Mouse (Mus musculus) limb, embryonic 15.5 days (tissue): ENCODE results near the gene Cep128. TPM values are rescaled to one million over a fixed set of nuclear protein-coding genes. Genes with fewer than 3 reads are reported as not detected.
A peak's percentile ranks its signal among the peaks of the same experiment; 100 is the strongest.

Source experiments
- ATAC-seq: fragments of 200-750 bp; cut with Nextera tagmentation; 2 replicates; pipeline ENCODE4 v1.8.0; 2017; ENCODE audit warnings: low read depth, moderate TSS enrichment; ENCODE audit not compliant: insufficient number of reproducible peaks, low FRiP score, low TSS enrichment
- H3K27ac ChIP-seq: fragments of 300-500 bp; sonication (generic); 2 replicates; pipeline ENCODE4 v1.5.1; 2015; ENCODE audit warnings: moderate library complexity, mild to moderate bottlenecking, inconsistent platforms
- H3K27me3 ChIP-seq: fragments of 300-500 bp; sonication (generic); 2 replicates; pipeline ENCODE4 v1.6.1; 2015; ENCODE audit warnings: inconsistent platforms
- H3K36me3 ChIP-seq: fragments of 300-500 bp; sonication (generic); 2 replicates; pipeline ENCODE4 v1.6.1; 2015; ENCODE audit warnings: inconsistent platforms
- H3K4me1 ChIP-seq: fragments of 300-500 bp; sonication (generic); 2 replicates; pipeline ENCODE4 v1.6.1; 2015; ENCODE audit warnings: inconsistent platforms
- H3K4me2 ChIP-seq: fragments of 300-500 bp; sonication (generic); 2 replicates; pipeline ENCODE4 v1.6.1; 2015; ENCODE audit warnings: mild to moderate bottlenecking, inconsistent platforms
- H3K4me3 ChIP-seq: fragments of 300-500 bp; sonication (generic); 2 replicates; pipeline ENCODE4 v1.5.1; 2015; ENCODE audit warnings: mild to moderate bottlenecking, inconsistent platforms
- H3K9ac ChIP-seq: fragments of 300-500 bp; sonication (generic); 2 replicates; pipeline ENCODE4 v1.6.1; 2015; ENCODE audit warnings: inconsistent platforms
- H3K9me3 ChIP-seq: fragments of 300-500 bp; sonication (generic); 2 replicates; pipeline ENCODE4 v1.6.1; 2016; ENCODE audit warnings: inconsistent platforms
- WGBS: fragments of 180-500 bp; shearing (Covaris S2); methylation state at CpG from one replicate; pipeline ENCODE4 v1.1.7; 2015; 5-methylcytosine and 5-hydroxymethylcytosine counted together
- polyA plus RNA-seq: library from polyadenylated mRNA; unstranded; fragments of >200 nt; fragmentation: Nextera tagmentation; extraction: Ambion mirVana; gene quantifications from 2 replicates; pipeline ENCODE4 v1.2.1, GENCODE M21; 2015

Gene Cep128
- polyA plus RNA-seq, 1 experiment from 2014 or later = 8.4 TPM

DNA sequence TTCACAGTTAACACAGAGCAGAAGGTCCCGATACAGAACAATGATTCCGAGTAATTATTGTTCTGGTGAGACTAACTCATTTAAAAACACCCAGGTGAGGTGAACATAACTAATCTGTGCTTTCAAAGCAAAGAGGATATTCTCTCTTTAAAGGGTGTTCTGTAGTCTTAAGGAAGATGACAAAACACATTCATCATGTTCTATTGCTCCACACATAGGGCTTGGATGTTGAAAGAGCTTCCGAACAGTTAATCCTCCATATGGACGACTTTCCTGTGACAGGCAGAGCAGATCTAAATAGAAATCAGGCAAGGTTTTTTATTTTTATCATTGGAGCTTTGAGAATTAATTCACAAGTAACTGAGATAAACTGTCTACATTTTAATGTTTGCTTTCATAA, 342.8 kb downstream of the Cep128 start:
- no peaks in the 10 kb centered on the region for H3K9me3 ChIP-seq
- no peak overlapping the region for H3K4me2 ChIP-seq
- no peak for ATAC-seq
- no peak overlapping the region for H3K4me3 ChIP-seq
- no peaks in the 10 kb centered on the region for H3K36me3 ChIP-seq
- H3K4me1 ChIP-seq = no peaks in the 10 kb centered on the region
- WGBS = 79% methylated on average over 4 of the region's 4 CpGs
- no peaks in the 10 kb centered on the region for H3K27me3 ChIP-seq
- no peak overlapping the region for H3K27ac ChIP-seq
- H3K9ac ChIP-seq = no peak overlapping the region

DNA sequence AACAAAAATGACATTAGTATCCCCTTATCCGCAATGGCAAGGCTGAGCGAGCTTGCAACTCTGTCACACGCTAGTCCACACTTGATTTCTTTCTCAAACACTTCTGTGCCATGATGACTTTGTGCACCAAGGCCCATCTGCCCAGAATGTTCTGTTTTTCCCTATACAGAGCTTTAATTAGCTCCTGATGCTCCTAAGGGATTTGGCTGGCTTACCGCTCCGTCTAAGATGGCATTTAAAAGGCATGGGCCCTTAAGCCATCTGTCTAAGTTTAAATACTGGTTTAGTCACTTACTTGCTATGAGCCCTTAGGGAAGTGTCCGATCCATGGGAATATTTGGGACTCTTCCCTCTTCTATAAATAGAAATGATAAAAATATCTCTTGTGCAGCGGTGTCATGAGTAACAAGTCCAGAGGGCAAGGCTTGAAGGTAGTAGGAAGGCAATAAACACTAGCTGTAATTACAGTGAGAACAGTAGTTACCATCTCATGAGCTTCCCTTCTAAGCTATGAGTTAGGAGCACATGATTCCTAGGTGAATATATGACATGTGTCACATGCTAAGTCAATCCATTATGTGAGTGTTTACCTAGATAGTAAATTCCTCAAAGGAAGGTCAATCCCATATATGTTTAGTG, 343.8 kb downstream of the Cep128 start:
- Histone ChIP-seq H3K9me3 (no peaks in the 10 kb centered on the region), H3K4me2 (no peak overlapping the region), H3K9ac (no peak overlapping the region), H3K4me1 (no peaks in the 10 kb centered on the region), H3K27me3 (no peaks in the 10 kb centered on the region), H3K27ac (no peak overlapping the region), H3K36me3 (no peaks in the 10 kb centered on the region), H3K4me3 (no peak overlapping the region)
- 62% methylated on average over 7 of the region's 7 CpGs for WGBS
- ATAC-seq = no peak

DNA sequence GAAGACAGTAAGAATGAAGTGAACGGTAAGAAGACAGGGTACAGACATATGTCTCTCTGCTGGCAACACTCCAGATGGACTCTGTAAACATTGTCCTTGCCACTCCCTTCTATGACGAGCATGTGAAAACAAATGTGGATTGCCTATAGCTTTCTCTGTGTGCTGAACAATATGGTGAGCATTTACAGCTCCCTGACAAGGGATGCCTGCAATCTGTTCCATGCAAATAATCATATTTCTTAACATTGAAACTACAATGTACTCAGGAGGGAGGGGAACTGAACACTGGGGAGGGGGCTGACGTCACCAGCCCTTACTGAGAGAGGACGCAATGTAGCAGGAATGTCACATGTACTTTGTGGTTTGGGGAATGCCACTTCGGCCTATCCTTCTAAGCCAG, 355.1 kb downstream of the Cep128 start:
- Histone ChIP-seq H3K4me2 (no peak overlapping the region), H3K9ac (no peak overlapping the region), H3K9me3 (no peaks in the 10 kb centered on the region), H3K36me3 (no peaks in the 10 kb centered on the region), H3K4me1 (no peaks in the 10 kb centered on the region), H3K4me3 (no peak overlapping the region), H3K27ac (no peak overlapping the region), H3K27me3 (no peaks in the 10 kb centered on the region)
- 69% methylated on average over 5 of the region's 5 CpGs for WGBS
- ATAC-seq = no peak

DNA sequence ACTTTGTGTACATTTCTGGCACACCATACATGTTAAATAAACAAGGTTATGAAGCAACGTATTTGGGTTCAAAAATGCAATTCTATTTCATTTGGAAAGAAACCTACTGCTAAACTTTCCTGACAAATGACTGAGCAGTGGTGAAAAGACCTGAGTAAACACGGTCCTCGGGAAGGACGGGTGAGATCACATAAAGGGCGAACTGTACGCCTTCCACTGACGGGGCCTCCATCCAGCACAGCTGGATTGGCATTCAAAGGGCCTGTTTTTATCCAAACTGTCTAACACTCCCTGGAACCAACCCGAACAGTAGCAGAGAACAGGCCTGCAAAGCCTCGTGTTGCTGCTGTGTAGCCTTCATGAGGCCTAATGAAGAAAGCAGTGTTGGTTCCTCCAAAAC, 356.5 kb downstream of the Cep128 start:
- no peak overlapping the region for H3K4me3 ChIP-seq
- H3K36me3 ChIP-seq = no peaks in the 10 kb centered on the region
- H3K27ac ChIP-seq = peak overlapping the region; percentile 33; the same call in 1 of the 2 replicates
- no peaks in the 10 kb centered on the region for H3K27me3 ChIP-seq
- H3K4me1 ChIP-seq = no peaks in the 10 kb centered on the region
- no peaks in the 10 kb centered on the region for H3K9me3 ChIP-seq
- 73% methylated on average over 9 of the region's 9 CpGs for WGBS
- H3K4me2 ChIP-seq = no peak overlapping the region
- ATAC-seq = peak; percentile 71; the same call in 1 of the 2 replicates
- no peak overlapping the region for H3K9ac ChIP-seq

DNA sequence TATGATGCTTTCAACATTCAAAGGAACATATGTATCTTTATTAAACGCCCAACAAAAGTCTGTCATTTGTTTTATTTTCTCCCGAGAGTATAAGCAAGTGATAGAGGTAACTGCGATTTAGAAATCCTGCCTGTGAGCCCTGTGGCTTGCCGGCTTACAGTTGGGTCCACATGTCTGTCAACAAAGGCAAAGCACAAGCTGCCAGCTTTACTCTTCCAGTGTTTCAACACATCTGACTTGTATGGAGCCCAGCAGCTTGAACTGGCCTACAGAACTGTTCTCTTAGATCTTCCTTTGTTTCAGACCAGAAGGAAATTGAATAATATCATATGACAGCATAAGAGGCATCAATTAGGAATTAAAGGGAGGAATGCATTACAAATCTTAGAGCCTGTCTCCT, 357.1 kb downstream of the Cep128 start:
- Histone ChIP-seq H3K9me3 (no peaks in the 10 kb centered on the region), H3K27ac (no peak overlapping the region), H3K27me3 (no peaks in the 10 kb centered on the region), H3K4me2 (no peak overlapping the region), H3K4me1 (no peaks in the 10 kb centered on the region), H3K36me3 (no peaks in the 10 kb centered on the region), H3K9ac (no peak overlapping the region), H3K4me3 (no peak overlapping the region)
- no peak for ATAC-seq
- WGBS = 87% methylated on average over 4 of the region's 4 CpGs

DNA sequence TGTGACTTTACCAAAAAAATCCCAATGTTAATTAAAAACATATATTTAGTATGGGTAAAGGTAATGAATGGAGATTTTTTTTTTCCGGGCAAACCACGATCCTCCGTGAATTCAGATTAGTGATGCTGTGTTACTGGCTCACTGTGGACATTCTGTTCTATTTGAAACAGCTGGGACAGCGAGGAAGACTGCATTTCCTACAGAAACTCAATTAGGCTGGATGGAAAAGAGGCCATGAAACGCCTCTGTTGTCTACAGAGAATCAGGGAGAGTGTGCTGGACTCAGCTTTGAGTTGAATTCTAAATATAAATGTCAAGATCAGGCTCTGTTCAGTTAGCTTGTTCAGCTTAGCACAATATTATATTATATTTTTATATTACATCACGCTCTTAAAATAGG, 369.1 kb downstream of the Cep128 start:
- ATAC-seq = no peak
- H3K4me2 ChIP-seq = no peak overlapping the region
- no peak overlapping the region for H3K27ac ChIP-seq
- H3K4me1 ChIP-seq = no peaks in the 10 kb centered on the region
- H3K36me3 ChIP-seq = no peaks in the 10 kb centered on the region
- H3K9ac ChIP-seq = no peak overlapping the region
- no peaks in the 10 kb centered on the region for H3K9me3 ChIP-seq
- 49% methylated on average over 6 of the region's 6 CpGs for WGBS
- H3K27me3 ChIP-seq = no peaks in the 10 kb centered on the region
- H3K4me3 ChIP-seq = no peak overlapping the region

DNA sequence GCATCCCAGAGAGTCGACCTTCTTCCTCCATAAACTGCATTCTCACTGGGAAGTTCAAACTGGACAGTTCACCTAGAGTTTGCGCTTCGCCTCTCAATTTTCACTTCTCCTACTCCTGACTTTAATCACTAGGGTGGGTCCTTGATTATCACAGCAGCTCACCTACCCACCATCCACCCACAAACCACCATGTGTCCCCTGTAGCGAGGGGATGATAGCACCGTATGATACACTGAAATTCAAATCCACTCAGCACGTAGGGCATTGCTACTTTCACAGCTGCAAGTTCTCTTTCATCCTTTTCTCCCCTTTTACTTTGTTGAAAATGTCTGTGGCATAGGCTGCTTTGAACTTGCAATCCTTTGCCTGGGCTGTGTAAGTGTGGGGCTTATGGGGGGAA, 371.2 kb downstream of the Cep128 start:
- 80% methylated on average over 6 of the region's 6 CpGs for whole genome bisulfite sequencing
- H3K9ac ChIP-seq = no peak overlapping the region
- no peak for ATAC-seq
- no peaks in the 10 kb centered on the region for H3K27me3 ChIP-seq
- H3K36me3 ChIP-seq = no peaks in the 10 kb centered on the region
- H3K4me1 ChIP-seq = no peaks in the 10 kb centered on the region
- H3K27ac ChIP-seq = no peak overlapping the region
- no peak overlapping the region for H3K4me3 ChIP-seq
- no peak overlapping the region for H3K4me2 ChIP-seq
- H3K9me3 ChIP-seq = no peaks in the 10 kb centered on the region

DNA sequence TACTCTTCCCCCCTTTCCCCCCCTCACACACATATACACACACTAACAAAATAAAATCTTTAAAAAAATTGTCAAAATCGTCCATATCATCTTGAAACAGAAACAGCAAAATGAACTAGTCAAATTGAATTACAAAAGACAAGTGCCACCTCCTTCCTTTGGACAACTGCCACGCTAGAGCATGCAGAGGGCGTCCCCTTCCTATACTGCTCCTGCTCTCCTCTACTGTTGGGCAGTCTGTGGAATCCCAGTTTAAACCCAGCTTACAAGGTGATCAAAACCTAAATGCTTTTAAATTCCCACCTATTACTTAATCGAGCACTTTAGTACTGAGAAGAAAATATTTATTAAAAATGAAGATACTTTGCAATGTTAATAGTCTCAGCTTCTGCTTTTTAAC, 372.0 kb downstream of the Cep128 start:
- 61% methylated on average over 4 of the region's 4 CpGs for WGBS
- Histone ChIP-seq H3K9ac (no peak overlapping the region), H3K27ac (no peak overlapping the region), H3K4me2 (no peak overlapping the region), H3K36me3 (no peaks in the 10 kb centered on the region), H3K4me1 (no peaks in the 10 kb centered on the region), H3K9me3 (no peaks in the 10 kb centered on the region), H3K4me3 (no peak overlapping the region), H3K27me3 (no peaks in the 10 kb centered on the region)
- no peak for ATAC-seq

DNA sequence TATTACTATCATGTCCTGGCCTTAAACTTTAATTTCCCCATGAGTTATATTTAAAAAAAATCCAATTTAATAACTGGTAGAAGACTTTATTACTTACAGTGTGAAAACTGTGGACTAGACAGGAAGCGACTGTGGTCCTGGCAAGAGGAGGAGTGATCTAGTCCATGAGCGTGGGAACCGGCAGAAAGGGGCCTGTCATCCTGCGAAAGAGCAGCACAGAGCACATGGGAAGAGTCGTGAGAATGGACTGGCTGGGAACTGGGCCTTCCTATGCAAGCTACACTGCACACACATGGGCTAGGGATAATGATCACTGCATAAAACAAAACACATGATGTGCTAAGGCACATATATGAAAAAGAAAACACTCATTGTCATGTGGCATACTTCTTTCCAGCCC, 375.5 kb downstream of the Cep128 start:
- ATAC-seq = no peak

DNA sequence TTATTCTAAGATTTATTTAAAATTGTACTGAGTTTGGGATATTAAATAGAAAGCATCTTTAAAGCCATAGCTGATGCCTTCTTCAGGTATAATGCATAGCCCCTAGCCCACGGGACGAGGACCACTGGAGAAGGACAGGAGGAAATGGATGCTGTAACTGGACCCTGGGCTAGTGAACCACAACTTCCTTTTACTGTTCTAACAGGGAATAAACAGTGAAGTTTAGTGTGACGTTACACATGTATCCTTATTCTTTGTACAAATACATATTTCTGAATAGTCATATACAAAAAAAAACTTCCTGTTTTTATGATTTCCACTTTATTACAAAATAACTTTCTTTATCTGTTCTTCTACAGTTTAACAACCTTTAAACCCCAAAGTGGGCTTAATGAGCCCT, 376.0 kb downstream of the Cep128 start:
- Histone ChIP-seq H3K9ac (no peak overlapping the region), H3K4me2 (no peak overlapping the region), H3K4me3 (no peak overlapping the region), H3K27me3 (no peaks in the 10 kb centered on the region), H3K36me3 (no peaks in the 10 kb centered on the region), H3K27ac (no peak overlapping the region), H3K9me3 (no peaks in the 10 kb centered on the region), H3K4me1 (no peaks in the 10 kb centered on the region)
- no peak for ATAC-seq
- 73% methylated on average over 3 of the region's 3 CpGs for WGBS

More for the DNA sequence above, 375.5 kb downstream of the Cep128 start:
- Histone ChIP-seq H3K9me3 (no peaks in the 10 kb centered on the region), H3K9ac (no peak overlapping the region), H3K27ac (no peak overlapping the region), H3K27me3 (no peaks in the 10 kb centered on the region), H3K4me1 (no peaks in the 10 kb centered on the region), H3K4me3 (no peak overlapping the region), H3K4me2 (no peak overlapping the region), H3K36me3 (no peaks in the 10 kb centered on the region)
- WGBS = 74% methylated on average over 5 of the region's 5 CpGs

DNA sequence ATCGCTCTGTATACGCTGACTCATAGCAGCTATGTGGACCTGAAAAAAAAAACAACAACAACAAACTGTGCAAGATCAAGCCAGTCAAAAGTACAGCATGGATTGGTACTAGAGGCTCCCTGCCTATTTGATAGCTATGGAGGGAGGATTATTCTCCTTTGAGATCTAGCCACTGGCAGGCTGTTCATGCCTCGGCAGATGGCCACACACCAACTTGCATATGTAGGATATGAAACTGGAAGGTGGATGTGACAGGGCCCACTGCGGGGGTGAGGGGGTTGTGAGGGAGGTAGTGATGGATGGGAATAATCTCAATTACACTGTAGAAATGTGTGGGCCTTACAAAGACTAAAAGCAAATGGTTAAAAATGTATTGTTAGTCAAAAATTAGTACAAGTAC, 386.7 kb downstream of the Cep128 start:
- WGBS = 89% methylated on average over 4 of the region's 4 CpGs
- no peak overlapping the region for H3K4me2 ChIP-seq
- H3K4me3 ChIP-seq = no peak overlapping the region
- H3K27ac ChIP-seq = no peak overlapping the region
- H3K9ac ChIP-seq = no peak overlapping the region
- H3K27me3 ChIP-seq = no peaks in the 10 kb centered on the region
- ATAC-seq = no peak
- no peaks in the 10 kb centered on the region for H3K4me1 ChIP-seq
- no peaks in the 10 kb centered on the region for H3K9me3 ChIP-seq
- H3K36me3 ChIP-seq = no peaks in the 10 kb centered on the region

DNA sequence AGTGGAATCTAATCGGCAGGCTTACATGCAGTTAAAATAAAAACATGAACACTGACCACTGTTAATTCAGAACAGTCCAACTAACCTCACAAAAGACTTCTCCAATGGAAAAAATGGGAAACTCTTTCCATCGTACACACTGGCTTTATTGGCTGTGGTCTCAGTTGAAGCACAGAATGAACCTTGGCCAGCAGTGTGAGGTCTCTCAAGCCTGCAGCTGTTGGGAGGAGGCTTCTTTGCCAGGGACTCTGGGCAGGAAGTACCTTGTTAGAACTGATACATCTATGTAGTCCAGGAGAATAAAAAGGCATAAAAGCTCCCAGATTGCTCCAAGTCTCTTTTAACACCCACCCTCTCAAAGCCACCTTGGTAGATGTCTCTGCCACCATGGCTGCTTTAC, 390.9 kb downstream of the Cep128 start:
- WGBS = 49% methylated on average over 2 of the region's 2 CpGs
- no peaks in the 10 kb centered on the region for H3K36me3 ChIP-seq
- no peaks in the 10 kb centered on the region for H3K4me1 ChIP-seq
- no peak overlapping the region for H3K4me3 ChIP-seq
- no peaks in the 10 kb centered on the region for H3K27me3 ChIP-seq
- ATAC-seq = no peak
- no peaks in the 10 kb centered on the region for H3K9me3 ChIP-seq
- no peak overlapping the region for H3K27ac ChIP-seq
- no peak overlapping the region for H3K4me2 ChIP-seq
- no peak overlapping the region for H3K9ac ChIP-seq

DNA sequence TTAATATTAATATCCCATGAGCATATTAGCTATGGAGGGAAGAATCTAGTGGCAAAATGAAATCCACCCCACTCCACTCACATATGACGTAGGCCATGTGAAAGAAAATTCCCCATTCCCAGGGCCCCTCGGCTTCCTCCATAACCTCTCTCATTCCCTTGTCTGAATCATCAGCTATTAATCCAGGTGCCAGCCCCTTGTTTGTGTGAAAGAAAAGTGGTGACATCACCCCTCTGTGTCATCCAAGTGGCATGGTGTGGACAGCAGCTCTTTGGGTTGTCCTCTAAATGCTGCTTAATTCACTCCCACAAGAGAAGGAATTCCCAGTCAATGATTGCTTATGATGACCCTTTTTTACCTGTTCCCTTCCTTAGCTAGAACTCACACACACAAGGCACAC, 396.4 kb downstream of the Cep128 start:
- H3K4me1 ChIP-seq = no peaks in the 10 kb centered on the region
- no peak overlapping the region for H3K4me2 ChIP-seq
- H3K9me3 ChIP-seq = no peaks in the 10 kb centered on the region
- H3K9ac ChIP-seq = no peak overlapping the region
- no peak for ATAC-seq
- no peak overlapping the region for H3K27ac ChIP-seq
- no peaks in the 10 kb centered on the region for H3K27me3 ChIP-seq
- 81% methylated on average over 2 of the region's 2 CpGs for WGBS
- H3K4me3 ChIP-seq = no peak overlapping the region
- H3K36me3 ChIP-seq = no peaks in the 10 kb centered on the region
